Mouse (Mus musculus) fat pad, adult 2 months (tissue): ENCODE data around the gene 1700029I15Rik.

ENCODE experiments used
- DNase-seq: peaks from one replicate; pipeline ENCODE4 v3.0.0-alpha.2; 2011; ENCODE audit warnings: low read depth, low spot score; ENCODE audit errors: extremely low read depth

Gene 1700029I15Rik

DNA sequence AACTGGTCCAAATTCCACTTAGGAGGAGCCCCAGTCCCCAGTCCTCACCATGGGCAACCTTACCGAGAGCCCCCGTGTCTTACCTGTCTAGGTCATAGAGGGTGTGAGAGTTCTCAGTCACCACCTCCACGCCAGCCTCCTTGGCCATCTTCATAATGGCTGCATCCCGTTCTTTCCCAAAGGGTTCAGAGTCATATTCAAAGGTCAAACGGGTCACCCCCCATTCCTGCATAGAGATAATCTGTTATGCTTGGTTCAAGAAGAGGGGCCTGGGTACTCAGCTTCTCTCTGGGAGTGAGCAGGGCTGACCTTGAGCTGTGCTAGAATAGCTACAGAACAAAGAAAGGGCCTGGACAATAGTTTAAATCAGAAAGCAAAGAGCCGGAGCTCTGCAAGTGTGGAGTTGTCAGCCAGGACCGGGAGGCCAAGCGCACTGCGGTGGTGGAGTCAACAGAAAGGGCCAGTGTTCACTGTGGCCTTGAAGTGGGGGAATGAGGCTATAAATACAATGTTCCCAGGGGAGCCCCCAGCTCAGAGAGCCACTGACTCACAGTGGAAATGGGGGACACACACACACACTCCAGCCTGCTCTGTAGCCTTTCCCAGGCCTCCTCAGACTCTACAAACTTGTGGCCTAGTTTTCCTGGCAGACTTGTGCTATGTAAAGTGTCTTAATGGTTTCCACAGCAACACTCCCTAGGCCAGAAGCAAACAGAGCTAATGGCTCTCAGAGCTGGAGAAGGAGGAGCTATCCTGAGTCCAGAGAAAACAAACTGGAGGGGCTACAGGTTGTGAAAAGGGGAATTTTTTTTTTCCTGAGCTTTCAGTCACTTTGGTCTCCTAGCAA is 42.3 kb downstream of the 1700029I15Rik start:
- DNase-seq, result no peak

DNA sequence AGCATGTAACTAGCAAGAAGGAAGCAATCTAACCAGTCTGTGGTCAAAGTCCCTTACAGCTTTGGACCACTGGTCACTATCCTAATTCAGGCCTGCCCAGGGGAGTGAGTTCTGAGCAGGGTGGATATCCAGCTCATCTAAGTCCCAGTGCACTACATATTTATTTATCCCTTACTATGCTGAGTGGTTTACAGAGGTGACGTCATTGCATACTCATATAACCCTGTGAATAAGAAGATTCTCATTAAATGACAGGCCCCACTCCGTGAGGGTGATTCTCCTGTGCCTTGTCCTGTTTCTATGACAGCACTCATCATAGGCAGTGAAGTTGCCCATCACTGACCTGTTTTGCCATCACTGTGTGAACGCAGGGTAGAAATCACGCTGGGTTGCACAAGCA is 43.0 kb downstream of the 1700029I15Rik start:
- no peak for DNase-seq

DNA sequence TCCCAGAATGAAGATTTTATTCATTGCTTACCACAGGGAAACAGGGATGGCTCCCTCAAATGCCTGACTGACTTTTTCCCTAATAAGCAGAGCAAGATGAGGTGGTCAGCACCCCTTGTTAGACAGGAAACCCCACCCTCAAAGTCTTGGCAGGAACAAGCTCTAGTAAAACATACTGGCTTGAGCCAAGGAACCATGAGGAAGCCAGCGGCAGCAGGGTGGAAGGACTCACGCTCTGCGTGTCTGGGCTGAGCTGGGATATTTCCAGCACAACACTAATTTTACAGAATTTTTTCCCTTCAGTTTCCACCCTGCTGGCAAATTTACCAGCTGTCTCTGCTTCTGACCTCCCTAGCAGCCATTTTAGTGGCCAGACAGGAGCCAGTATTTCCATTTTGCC is 44.1 kb downstream of the 1700029I15Rik start:
- DNase-seq, result no peak

DNA sequence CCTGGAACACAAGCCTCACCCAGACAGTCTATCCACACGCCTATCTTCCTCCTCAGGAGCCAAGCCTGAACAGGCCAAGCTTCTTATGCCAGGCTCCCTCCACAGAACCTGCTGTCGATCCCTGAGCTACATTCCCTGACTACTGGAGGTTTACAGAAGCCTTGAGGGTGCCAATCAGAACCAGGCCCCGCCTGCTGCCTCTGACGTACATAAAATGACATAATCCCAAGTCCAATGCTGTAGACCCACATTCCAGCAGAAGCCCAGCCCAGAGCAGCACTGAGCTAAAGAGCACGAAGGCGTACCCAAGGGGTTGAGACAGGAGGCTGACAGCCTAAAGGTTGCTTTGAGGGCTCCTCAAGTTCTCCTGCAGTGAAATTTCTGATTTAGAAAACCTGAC is 45.5 kb downstream of the 1700029I15Rik start:
- DNase-seq, result no peak

DNA sequence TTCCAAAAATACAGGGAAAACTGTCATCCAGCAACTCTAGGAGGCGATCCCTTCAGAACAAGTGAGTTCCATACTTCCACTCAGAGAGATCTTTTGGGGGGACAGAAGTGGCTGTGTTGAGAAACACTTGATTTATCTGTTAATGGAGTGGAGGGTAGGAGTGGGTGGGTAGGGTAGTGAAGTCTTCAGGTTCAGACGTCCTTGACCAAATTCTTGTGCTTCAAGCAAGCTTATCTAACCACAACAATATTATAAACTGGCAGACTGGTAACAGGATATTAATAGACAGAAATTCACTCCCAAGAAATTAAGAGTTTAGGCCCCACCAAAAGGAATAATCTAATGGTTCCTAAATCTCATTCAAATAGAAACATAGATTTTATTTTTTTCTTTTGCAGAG is 47.8 kb downstream of the 1700029I15Rik start:
- DNase-seq, result no peak

DNA sequence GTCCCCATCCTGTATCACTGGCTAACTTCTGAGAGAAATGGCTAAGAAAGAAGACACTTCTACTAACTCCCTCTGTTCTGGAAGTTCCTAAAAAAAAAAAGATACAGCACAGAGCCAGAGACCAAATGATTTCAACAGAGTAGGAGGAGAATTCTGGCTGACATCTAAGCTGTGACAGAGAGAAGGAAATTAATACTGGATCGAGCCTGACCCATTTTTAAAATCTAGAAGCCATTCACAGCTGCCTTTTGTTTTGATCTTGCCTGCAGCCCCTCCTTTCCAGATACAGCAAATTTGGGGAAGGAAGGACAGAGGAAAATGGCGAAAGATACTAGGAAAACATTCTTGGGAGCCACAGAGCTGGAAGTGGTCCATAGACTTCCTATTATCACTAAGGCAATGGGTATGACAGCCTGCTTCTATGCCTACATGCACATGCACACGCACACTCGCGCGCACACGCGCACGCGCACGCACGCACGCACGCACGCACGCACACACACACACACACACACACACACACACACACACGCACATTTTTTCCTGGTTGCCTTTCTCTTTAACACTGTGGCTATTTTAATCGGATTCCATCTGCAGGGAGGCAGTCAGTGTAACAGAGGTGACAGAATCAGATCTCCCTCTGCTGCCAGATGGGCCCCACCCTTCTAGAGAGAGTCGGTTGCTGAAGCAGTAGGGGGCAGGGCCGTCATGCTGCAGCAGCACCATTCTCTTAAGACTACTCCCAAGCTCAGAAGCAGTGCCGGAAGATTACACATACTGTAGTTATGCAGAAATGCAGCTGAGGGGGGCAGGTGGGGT is 48.6 kb downstream of the 1700029I15Rik start:
- no peak for DNase-seq

DNA sequence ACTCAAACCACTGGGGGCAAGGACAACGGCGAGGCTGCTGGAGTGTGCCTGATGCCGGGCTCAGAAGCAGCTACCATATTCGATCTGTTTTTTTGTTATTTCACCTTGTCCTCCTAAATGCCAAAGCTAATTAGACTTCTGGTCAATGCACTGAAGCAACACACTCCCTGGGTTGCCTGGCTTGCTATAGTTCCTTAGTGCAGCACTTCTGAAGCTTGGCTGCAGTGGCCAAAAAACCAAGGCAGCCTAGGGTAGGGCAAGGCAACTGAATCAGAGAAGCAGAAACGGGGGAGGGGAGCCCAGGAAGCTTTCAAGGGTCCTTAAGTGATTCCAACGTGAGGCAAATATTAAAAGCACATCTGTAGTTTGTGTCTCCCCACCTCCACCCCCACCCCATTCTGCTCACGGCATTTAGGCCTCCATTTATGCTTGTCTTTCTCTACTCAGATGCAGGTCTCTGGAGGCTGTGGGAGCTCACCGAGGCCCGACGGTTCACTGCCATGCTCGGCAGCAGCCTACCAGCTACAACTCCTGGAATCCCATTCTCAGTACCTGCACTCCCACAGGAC is 49.4 kb downstream of the 1700029I15Rik start:
- DNase-seq, result no peak

DNA sequence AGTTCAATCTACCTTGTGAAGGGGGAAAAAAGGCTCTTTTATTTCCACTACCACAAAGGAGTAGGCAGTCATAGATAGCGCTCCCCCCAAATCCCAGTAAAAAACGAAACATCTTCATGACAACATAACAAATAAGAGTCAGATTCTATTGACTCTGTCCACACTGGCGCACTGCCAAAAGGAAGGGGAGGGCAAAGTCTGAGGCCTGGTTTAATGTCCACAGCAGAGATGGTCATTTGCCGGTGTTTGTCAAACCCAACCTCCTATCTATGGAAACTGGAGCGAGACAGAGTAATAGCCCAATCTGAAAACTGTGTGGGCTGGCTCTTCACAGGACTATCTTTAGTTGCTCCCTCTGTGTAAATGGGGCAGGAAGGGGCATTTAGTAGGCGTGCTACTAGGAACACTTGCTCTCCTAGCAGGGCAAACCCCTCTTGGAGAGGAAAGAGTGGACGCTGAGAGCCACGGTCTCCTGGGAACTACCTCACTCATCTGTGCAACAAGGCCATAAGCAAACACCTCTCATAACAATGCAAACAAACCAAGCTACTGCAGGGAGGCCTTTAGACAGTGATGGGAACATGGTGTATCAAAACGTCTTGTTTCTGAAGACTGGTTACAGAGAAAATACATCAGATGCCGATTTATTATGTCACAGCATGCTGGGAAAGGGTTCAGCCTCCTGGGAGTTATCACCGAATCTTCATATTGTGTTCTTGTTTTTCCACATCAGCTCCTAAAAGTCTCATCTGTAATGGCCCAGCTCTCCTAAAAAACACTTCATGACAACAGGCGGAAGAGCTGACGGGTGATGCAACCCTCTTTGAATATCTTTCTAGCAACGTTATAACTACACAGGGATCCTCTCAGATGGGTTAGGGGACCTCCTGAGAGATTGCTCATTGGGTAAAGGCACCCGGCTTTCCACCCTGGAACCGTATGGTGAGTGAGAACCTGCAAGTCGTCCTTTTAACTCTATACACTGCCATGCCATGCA is 50.3 kb downstream of the 1700029I15Rik start:
- DNase-seq, result no peak

DNA sequence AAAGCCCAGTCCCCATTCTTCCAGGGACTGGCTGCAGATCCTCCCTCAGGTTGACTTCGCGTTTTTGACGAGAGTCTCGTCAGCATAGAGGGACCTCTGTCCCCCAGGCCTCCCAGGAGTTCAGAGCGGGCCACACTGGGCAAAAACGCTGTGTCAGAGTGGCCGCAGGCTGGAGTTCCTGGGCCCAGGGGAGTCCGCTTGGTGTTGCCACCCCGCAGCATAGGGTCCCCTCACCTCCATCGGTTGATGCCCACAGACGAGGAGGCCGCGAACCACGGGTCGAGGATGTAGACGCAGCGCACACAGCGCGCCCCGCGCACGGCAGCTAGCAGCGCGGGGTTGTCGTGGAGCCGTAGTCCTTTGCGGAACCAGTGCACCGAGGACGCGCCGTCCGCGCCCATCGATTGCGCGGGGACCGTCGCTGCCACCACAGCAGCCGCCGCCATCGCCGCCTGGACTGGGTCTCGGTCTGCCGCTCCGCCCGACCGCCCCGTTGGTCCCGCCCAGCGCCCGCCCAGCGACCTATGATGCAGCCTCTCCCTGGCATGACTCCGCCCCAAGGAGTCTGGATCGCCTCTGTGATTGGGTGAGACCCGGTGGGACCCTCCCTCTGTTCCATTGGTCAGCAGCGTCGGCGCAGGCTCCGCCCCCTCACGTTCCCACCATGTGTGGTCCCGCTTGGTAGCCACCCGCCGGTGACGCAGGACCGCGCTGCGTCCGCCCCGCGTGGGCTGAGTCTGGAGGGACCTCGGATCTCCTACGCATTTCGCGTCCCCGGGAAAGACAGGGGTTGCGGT is 51.4 kb downstream of the 1700029I15Rik start, which contains the start of gene Cry2:
TSS of gene Cry2 (minus strand) at position 466 of the 797 bp plus-strand sequence.
- peak; percentile 77 for DNase-seq

DNA sequence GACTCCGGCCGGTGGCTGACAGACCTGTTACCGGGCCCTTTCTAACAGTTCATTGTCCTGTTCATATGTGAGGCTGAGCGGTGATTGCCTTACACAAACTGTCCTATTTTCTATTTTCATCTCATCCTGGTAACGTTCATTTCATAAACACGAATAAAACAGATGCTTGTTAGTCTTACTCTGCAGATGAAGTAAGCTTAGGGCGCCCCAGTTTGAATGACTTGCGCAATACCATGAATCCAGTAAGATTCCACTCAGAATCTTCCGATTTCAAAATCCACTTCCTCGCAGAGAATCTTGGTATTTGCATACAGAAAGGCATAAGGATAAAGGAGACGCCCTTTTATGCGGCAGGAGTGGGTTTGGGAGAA is 52.0 kb downstream of the 1700029I15Rik start:
- DNase-seq, result no peak

DNA sequence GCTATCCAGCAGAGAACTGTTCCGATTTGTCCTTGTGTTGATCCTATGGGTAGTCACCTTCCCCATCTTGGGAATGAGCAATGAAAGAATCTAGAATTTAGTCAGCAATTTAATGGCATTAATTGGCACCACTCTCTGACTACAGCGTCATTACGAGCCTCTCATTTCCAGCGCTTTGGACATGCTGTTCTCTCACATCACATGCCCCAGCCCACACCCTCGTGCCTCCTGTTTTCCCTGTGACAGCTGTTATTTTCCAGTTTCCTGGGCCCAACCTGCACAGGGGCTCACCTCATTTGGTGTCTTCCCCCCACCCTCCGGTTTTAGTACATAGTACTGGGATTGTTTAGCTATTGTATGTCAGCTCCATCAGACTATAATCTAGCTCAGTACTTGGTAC is 52.7 kb downstream of the 1700029I15Rik start:
- no peak for DNase-seq
